In genomic region chr11:60776107-60776828, GRCm38 (mm10) we compare ENCODE assay signal across 8 mouse cellular contexts. TPM values are rescaled to one million over a fixed set of nuclear protein-coding genes. Genes with fewer than 3 reads are reported as not detected.
DNase-seq lines count a peak whose midpoint lies in the region; ATAC-seq and TF ChIP-seq lines count a peak whose summit lies in the region.

No protein-coding gene starts in this region.

- no peak for TF ChIP-seq RAD21 in MEL (IDR thresholded peaks at IDR 0.05; ENCODE audit: low read depth, low read length)

- 4% methylated on average over 17 of the region's 17 CpGs for WGBS in heart, embryonic 14.5 days
- 6% methylated on average over 17 of the region's 17 CpGs for WGBS in hindbrain, embryonic 10.5 days

- no peaks in the 10 kb centered on the region for H3K9me3 ChIP-seq in heart, embryonic 14.5 days (ENCODE audit: control insufficient read depth, low read length)
- no peaks in the 10 kb centered on the region for H3K9me3 ChIP-seq in MEL (replicated peaks; ENCODE audit: insufficient read depth, low read length)
- no peaks in the 10 kb centered on the region for H3K9me3 ChIP-seq in hindbrain, embryonic 10.5 days
- no peaks in the 10 kb centered on the region for H3K9me3 ChIP-seq in megakaryocyte, embryonic 14.5 days

- TF ChIP-seq POLR2A in MEL (IDR thresholded peaks at IDR 0.05; ENCODE audit: control insufficient read depth in 1 of 2, insufficient read depth in 1 of 2, low read depth in 1 of 2, low read length in 2 of 2, poor library complexity in 1 of 2), result no peak

- H3K79me2 ChIP-seq in MEL (ENCODE audit: control insufficient read depth, insufficient read depth, low read length, poor library complexity), result peaks cover 79% of the 10 kb centered on the region

- DNase-seq in heart, adult 8-10 months (ENCODE audit: low spot score), result no peak
- no peak for DNase-seq in MEL (ENCODE audit: low read depth, low spot score)
- no peak for DNase-seq in hindbrain, embryonic 10.5 days (ENCODE audit: low spot score)
- DNase-seq in urinary bladder, postnatal 4 days (ENCODE audit: low spot score in 2 of 2), result no peak
- no peak for DNase-seq in adrenal gland, adult (ENCODE audit: inconsistent age in 2 of 2, low spot score in 1 of 2)
- DNase-seq in cerebellum, postnatal 14 days, result no peak

- H3K4me1 ChIP-seq in heart, embryonic 14.5 days (ENCODE audit: control insufficient read depth in 2 of 2, insufficient read depth in 2 of 2, low read length in 2 of 2), result peaks cover 26 to 50% of the 10 kb centered on the region in 2 experiments
- peaks cover 2 to 50% of the 10 kb centered on the region in 2 experiments; a peak in 3 of 4 replicates for H3K4me1 ChIP-seq in MEL (ENCODE audit: control insufficient read depth in 1 of 2, insufficient read depth in 2 of 2, low read length in 2 of 2)
- peaks cover 57% of the 10 kb centered on the region for H3K4me1 ChIP-seq in hindbrain, embryonic 10.5 days (replicated peaks)
- H3K4me1 ChIP-seq in megakaryocyte, embryonic 14.5 days, result peaks cover 64% of the 10 kb centered on the region

- H3K9ac ChIP-seq in heart, embryonic 14.5 days (ENCODE audit: low read length), result peak overlapping the region; percentile 82
- peak overlapping the region; percentile 77 for H3K9ac ChIP-seq in MEL (ENCODE audit: control insufficient read depth, low read depth, low read length, poor library complexity, severe bottlenecking)

- H3K27me3 ChIP-seq in heart, embryonic 14.5 days (ENCODE audit: control insufficient read depth, insufficient read depth, low read length), result no peaks in the 10 kb centered on the region
- H3K27me3 ChIP-seq in MEL (ENCODE audit: control insufficient read depth in 1 of 2, insufficient read depth in 2 of 2, low read length in 2 of 2), result no peaks in the 10 kb centered on the region
- H3K27me3 ChIP-seq in hindbrain, embryonic 10.5 days (ENCODE audit: insufficient read depth, poor library complexity, severe bottlenecking), result no peaks in the 10 kb centered on the region
- no peaks in the 10 kb centered on the region for H3K27me3 ChIP-seq in megakaryocyte, embryonic 14.5 days (replicated peaks)

- H3K4me2 ChIP-seq in heart, embryonic 14.5 days (ENCODE audit: low read length), result peak overlapping the region; percentile 94

- peak overlapping the region; percentile 67 to 88 for H3K4me3 ChIP-seq in heart, embryonic 14.5 days (ENCODE audit: control insufficient read depth in 1 of 2, insufficient read depth in 1 of 2, low read depth in 1 of 2, low read length in 2 of 2)
- peak overlapping the region; percentile 73 to 82 for H3K4me3 ChIP-seq in MEL (ENCODE audit: control insufficient read depth in 1 of 2, insufficient read depth in 1 of 2, low read depth in 2 of 2, low read length in 2 of 2)
- peak overlapping the region; percentile 81 for H3K4me3 ChIP-seq in hindbrain, embryonic 10.5 days
- peak overlapping the region; percentile 99 for H3K4me3 ChIP-seq in megakaryocyte, embryonic 14.5 days (replicated peaks)

- TF ChIP-seq CTCF in MEL (IDR thresholded peaks at IDR 0.05 in 2 of 3, conservative IDR thresholded peaks at IDR 0.05 in 1 of 3; ENCODE audit: control insufficient read depth in 1 of 3, insufficient read depth in 1 of 3, low read depth in 2 of 3, low read length in 3 of 3, poor library complexity in 1 of 3, severe bottlenecking in 1 of 3), result no peak

- peak in 1 of 2 experiments; percentile 21; a peak in 1 of 4 replicates for TF ChIP-seq EP300 in MEL (IDR thresholded peaks at IDR 0.05; ENCODE audit: low read depth in 1 of 2, low read length in 2 of 2)

- H3K27ac ChIP-seq in heart, embryonic 14.5 days (replicated peaks in 1 of 2; ENCODE audit: control insufficient read depth in 1 of 2, insufficient read depth in 1 of 2, low read depth in 2 of 2, low read length in 2 of 2), result peak overlapping the region; percentile 55 to 64
- H3K27ac ChIP-seq in MEL (ENCODE audit: control insufficient read depth, low read depth, low read length), result peak overlapping the region; percentile 87
- peak overlapping the region; percentile 87 for H3K27ac ChIP-seq in hindbrain, embryonic 10.5 days

- no peak for ATAC-seq in heart, embryonic 14.5 days (ENCODE audit: insufficient number of reproducible peaks, insufficient read depth, low FRiP score, low read depth)

- peaks cover 27% of the 10 kb centered on the region for H3K36me3 ChIP-seq in heart, embryonic 14.5 days (ENCODE audit: control insufficient read depth, insufficient read depth, low read length)
- H3K36me3 ChIP-seq in MEL (ENCODE audit: control insufficient read depth in 1 of 2, insufficient read depth in 2 of 2, low read length in 2 of 2), result peaks cover 0 to 55% of the 10 kb centered on the region in 2 experiments; a peak in 2 of 4 replicates
- H3K36me3 ChIP-seq in hindbrain, embryonic 10.5 days, result peaks cover 28% of the 10 kb centered on the region
- peaks cover 31% of the 10 kb centered on the region for H3K36me3 ChIP-seq in megakaryocyte, embryonic 14.5 days (replicated peaks; ENCODE audit: low read length)

TF ChIP-seq in MEL, 35 proteins besides CTCF, POLR2A, EP300 and RAD21 (continues in another document):
- TF ChIP-seq MYB (IDR thresholded peaks at IDR 0.05; ENCODE audit: low read depth, low read length) (no peak), GATA1 (IDR thresholded peaks at IDR 0.05; ENCODE audit: low read depth, low read length) (peak; percentile 37; the same call in 1 of the 2 replicates), CHD1 (IDR thresholded peaks at IDR 0.05; ENCODE audit: low read depth, low read length) (0 out of 2 replicates have a peak, but pooled peaks have one; percentile 6), TCF12 (IDR thresholded peaks at IDR 0.05; ENCODE audit: low read depth, low read length) (no peak), NELFE (IDR thresholded peaks at IDR 0.05; ENCODE audit: low read depth, low read length) (no peak), MAZ (IDR thresholded peaks at IDR 0.05; ENCODE audit: low read depth, low read length) (no peak; the same call in 1 of the 2 replicates), SIN3A (IDR thresholded peaks at IDR 0.05; ENCODE audit: low read length) (no peak; the same call in 1 of the 2 replicates), NRF1 (IDR thresholded peaks at IDR 0.05; ENCODE audit: insufficient read depth, low read depth, low read length, poor library complexity, severe bottlenecking) (no peak), MAX (IDR thresholded peaks at IDR 0.05; ENCODE audit: low read length) (peak; percentile 50; the same call in 1 of the 2 replicates), ZC3H11A (IDR thresholded peaks at IDR 0.05; ENCODE audit: low read depth, low read length) (no peak), E2F4 (IDR thresholded peaks at IDR 0.05; ENCODE audit: borderline replicate concordance, low read depth, low read length) (no peak), USF2 (IDR thresholded peaks at IDR 0.05; ENCODE audit: borderline replicate concordance in 1 of 2, insufficient read depth in 1 of 2, low read depth in 1 of 2, low read length in 2 of 2) (no peak)

RNA-seq across cellular contexts. Expression of gene Top3a, which starts 0.9 kb away (rescaled TPM):
- polyA plus RNA-seq in heart, embryonic 14.5 days (2014; fragmentation: Nextera tagmentation; extraction: Ambion mirVana), result 8.3 and 8.5 TPM in 2 replicates
- total RNA-seq in heart, adult 8-10 months (2022), result 1 to 10 TPM; 3.9 to 6.1 (median 4.8) TPM
- total RNA-seq in MEL (2012; rRNA removed), result 17.7 and 19.3 TPM in 2 replicates
- polyA plus RNA-seq in MEL (2012; ENCODE audit: insufficient read depth in 1 of 2, insufficient read length in 2 of 2, low read depth in 1 of 2, low replicate concordance in 2 of 2, missing spikeins in 1 of 2), result 10 to 100 TPM in 1 of 2 experiments, not detected in 1; 18.4 TPM
- 17.8 and 24.3 TPM in 2 replicates for polyA plus RNA-seq in hindbrain, embryonic 10.5 days (2016; fragmentation: Nextera tagmentation; extraction: Ambion mirVana)
- polyA plus RNA-seq in megakaryocyte, embryonic 14.5 days (2012; ENCODE audit: insufficient read depth, low replicate concordance), result 1.9 and 4.7 TPM in 2 replicates

RNA-seq across cellular contexts. Expression of gene Smcr8, which starts 1.1 kb away (rescaled TPM):
- polyA plus RNA-seq in heart, embryonic 14.5 days (2014; fragmentation: Nextera tagmentation; extraction: Ambion mirVana), result 4.6 and 4.9 TPM in 2 replicates
- 10 to 100 TPM; 14.0 to 18.0 (median 15.8) TPM for total RNA-seq in heart, adult 8-10 months (2022)
- 17.0 and 20.0 TPM in 2 replicates for total RNA-seq in MEL (2012; rRNA removed)
- 10 to 100 TPM in 1 of 2 experiments, not detected in 1; 20.5 TPM for polyA plus RNA-seq in MEL (2012; ENCODE audit: insufficient read depth in 1 of 2, insufficient read length in 2 of 2, low read depth in 1 of 2, low replicate concordance in 2 of 2, missing spikeins in 1 of 2)
- 6.9 and 8.4 TPM in 2 replicates for polyA plus RNA-seq in hindbrain, embryonic 10.5 days (2016; fragmentation: Nextera tagmentation; extraction: Ambion mirVana)
- polyA plus RNA-seq in megakaryocyte, embryonic 14.5 days (2012; ENCODE audit: insufficient read depth, low replicate concordance), result 0.50 TPM in 1 of 2 replicates, not detected in the other

RNA-seq across cellular contexts. Expression of gene Shmt1, which starts 35.2 kb away (rescaled TPM):
- 29.6 and 40.4 TPM in 2 replicates for polyA plus RNA-seq in heart, embryonic 14.5 days (2014; fragmentation: Nextera tagmentation; extraction: Ambion mirVana)
- total RNA-seq in heart, adult 8-10 months (2022), result 10 to 100 TPM in 2 of 4 experiments, 1 to 10 TPM in 2; 6.4 to 16.4 (median 10.4) TPM
- 63.3 and 71.4 TPM in 2 replicates for total RNA-seq in MEL (2012; rRNA removed)
- 10 to 100 TPM in 1 of 2 experiments, not detected in 1; 55.3 TPM for polyA plus RNA-seq in MEL (2012; ENCODE audit: insufficient read depth in 1 of 2, insufficient read length in 2 of 2, low read depth in 1 of 2, low replicate concordance in 2 of 2, missing spikeins in 1 of 2)
- polyA plus RNA-seq in hindbrain, embryonic 10.5 days (2016; fragmentation: Nextera tagmentation; extraction: Ambion mirVana), result 60.0 and 78.6 TPM in 2 replicates
- polyA plus RNA-seq in megakaryocyte, embryonic 14.5 days (2012; ENCODE audit: insufficient read depth, low replicate concordance), result 0.75 and 7.4 TPM in 2 replicates

RNA-seq across cellular contexts. Expression of gene Mief2, which starts 48.1 kb away (rescaled TPM):
- polyA plus RNA-seq in heart, embryonic 14.5 days (2014; fragmentation: Nextera tagmentation; extraction: Ambion mirVana), result 17.0 and 19.0 TPM in 2 replicates
- total RNA-seq in heart, adult 8-10 months (2022), result 10 to 100 TPM; 37.3 to 51.5 (median 39.8) TPM
- 14.2 and 14.6 TPM in 2 replicates for total RNA-seq in MEL (2012; rRNA removed)
- polyA plus RNA-seq in MEL (2012; ENCODE audit: insufficient read depth in 1 of 2, insufficient read length in 2 of 2, low read depth in 1 of 2, low replicate concordance in 2 of 2, missing spikeins in 1 of 2), result 10 to 100 TPM in 1 of 2 experiments, not detected in 1; 13.4 TPM
- polyA plus RNA-seq in hindbrain, embryonic 10.5 days (2016; fragmentation: Nextera tagmentation; extraction: Ambion mirVana), result 14.8 and 16.9 TPM in 2 replicates
- polyA plus RNA-seq in megakaryocyte, embryonic 14.5 days (2012; ENCODE audit: insufficient read depth, low replicate concordance), result 10.2 and 20.6 TPM in 2 replicates

RNA-seq across cellular contexts. Expression of gene Flii, which starts 49.2 kb away (rescaled TPM):
- 74.7 and 80.1 TPM in 2 replicates for polyA plus RNA-seq in heart, embryonic 14.5 days (2014; fragmentation: Nextera tagmentation; extraction: Ambion mirVana)
- 100 to 1,000 TPM; 124 to 147 (median 134) TPM for total RNA-seq in heart, adult 8-10 months (2022)
- total RNA-seq in MEL (2012; rRNA removed), result 71.8 and 78.7 TPM in 2 replicates
- 100 to 1,000 TPM in 1 of 2 experiments, not detected in 1; 111 TPM for polyA plus RNA-seq in MEL (2012; ENCODE audit: insufficient read depth in 1 of 2, insufficient read length in 2 of 2, low read depth in 1 of 2, low replicate concordance in 2 of 2, missing spikeins in 1 of 2)
- polyA plus RNA-seq in hindbrain, embryonic 10.5 days (2016; fragmentation: Nextera tagmentation; extraction: Ambion mirVana), result 80.0 and 81.7 TPM in 2 replicates
- polyA plus RNA-seq in megakaryocyte, embryonic 14.5 days (2012; ENCODE audit: insufficient read depth, low replicate concordance), result 195 and 218 TPM in 2 replicates
